Mouse (Mus musculus) intestine, embryonic 15.5 days (tissue): Measurements from ENCODE around the gene Uba52. TPM values are rescaled to one million over a fixed set of nuclear protein-coding genes. Genes with fewer than 3 reads are reported as not detected.

ENCODE experiments used
- ATAC-seq: fragments of 200-750 bp; cut with Nextera tagmentation; 2 replicates; pipeline ENCODE4 v1.8.0; 2017; ENCODE audit warnings: moderate TSS enrichment, moderate library complexity
- H3K27ac ChIP-seq: fragments of 300-500 bp; sonication (generic); 2 replicates; pipeline ENCODE4 v1.5.1; 2015; ENCODE audit warnings: mild to moderate bottlenecking, inconsistent platforms
- H3K27me3 ChIP-seq: fragments of 300-500 bp; sonication (generic); replicated peaks from 2 replicates; pipeline ENCODE4 v1.6.1; 2015; ENCODE audit warnings: inconsistent platforms
- H3K36me3 ChIP-seq: fragments of 300-500 bp; sonication (generic); 2 replicates; pipeline ENCODE4 v1.6.1; 2015; ENCODE audit warnings: inconsistent platforms
- H3K4me1 ChIP-seq: fragments of 300-500 bp; sonication (generic); replicated peaks from 2 replicates; pipeline ENCODE4 v1.6.1; 2015; ENCODE audit warnings: inconsistent platforms
- H3K4me2 ChIP-seq: fragments of 300-500 bp; sonication (generic); replicated peaks from 2 replicates; pipeline ENCODE4 v1.6.1; 2015; ENCODE audit warnings: mild to moderate bottlenecking, inconsistent platforms
- H3K4me3 ChIP-seq: fragments of 300-500 bp; sonication (generic); replicated peaks from 2 replicates; pipeline ENCODE4 v1.5.1; 2015; ENCODE audit warnings: inconsistent platforms
- H3K9ac ChIP-seq: fragments of 300-500 bp; sonication (generic); 2 replicates; pipeline ENCODE4 v1.6.1; 2015; ENCODE audit warnings: inconsistent platforms
- H3K9me3 ChIP-seq: fragments of 300-500 bp; sonication (generic); 2 replicates; pipeline ENCODE4 v1.6.1; 2016; ENCODE audit warnings: inconsistent platforms
- WGBS: fragments of 180-500 bp; shearing (Covaris S2); methylation state at CpG from one replicate; pipeline ENCODE4 v1.1.7; 2015; 5-methylcytosine and 5-hydroxymethylcytosine counted together
- polyA plus RNA-seq: library from polyadenylated mRNA; unstranded; fragments of >200 nt; fragmentation: Nextera tagmentation; extraction: Ambion mirVana; gene quantifications from 2 replicates; pipeline ENCODE4 v1.2.1, GENCODE M21; 2015

Gene Uba52
- polyA plus RNA-seq, 1 experiment from 2014 or later: 992 TPM

DNA sequence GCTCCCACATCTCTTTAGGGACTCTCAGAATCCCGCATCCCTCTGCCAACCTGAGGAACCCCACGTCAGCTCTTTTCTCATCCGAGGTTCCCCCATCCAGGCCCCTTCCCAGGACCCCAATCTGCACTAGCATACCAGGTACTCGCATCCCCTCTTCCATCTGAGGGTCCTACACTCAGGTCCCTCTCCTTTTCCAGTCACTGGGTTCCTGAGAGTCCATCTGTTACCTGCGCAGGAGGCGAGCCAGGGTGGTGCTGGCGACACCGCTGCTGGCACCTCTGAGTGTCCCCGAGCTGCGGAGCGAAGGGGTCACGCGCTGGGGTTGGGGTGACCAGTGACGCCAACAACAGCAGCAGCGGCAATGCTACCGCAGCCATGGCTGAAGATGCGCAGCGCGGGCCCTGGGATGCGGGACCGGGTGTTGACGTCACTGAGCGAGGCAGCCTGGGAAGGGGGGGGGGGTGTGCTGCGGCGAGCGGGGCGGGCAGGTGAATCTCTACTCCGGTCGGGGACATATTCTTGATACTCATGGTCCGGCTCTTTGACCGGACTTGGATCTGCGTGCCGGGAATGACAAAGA, 23.6 kb downstream of the Uba52 start, which contains the start of gene Tmem59l:
Tmem59l (minus strand) TSS at position 418 of the 580 bp plus-strand sequence.
- WGBS: 6% methylated on average over 33 of the region's 33 CpGs
- no peak for ATAC-seq
- Histone ChIP-seq H3K27ac (no peak within 1 kb of the TSS), H3K27me3 (peaks cover 81% of the 10 kb centered on the region), H3K9me3 (no peaks in the 10 kb centered on the region), H3K36me3 (no peaks in the 10 kb centered on the region), H3K4me2 (peak within 1 kb of the TSS; percentile 58), H3K4me1 (peaks cover 29% of the 10 kb centered on the region), H3K4me3 (peak within 1 kb of the TSS; percentile 21), H3K9ac (no peak within 1 kb of the TSS)

DNA sequence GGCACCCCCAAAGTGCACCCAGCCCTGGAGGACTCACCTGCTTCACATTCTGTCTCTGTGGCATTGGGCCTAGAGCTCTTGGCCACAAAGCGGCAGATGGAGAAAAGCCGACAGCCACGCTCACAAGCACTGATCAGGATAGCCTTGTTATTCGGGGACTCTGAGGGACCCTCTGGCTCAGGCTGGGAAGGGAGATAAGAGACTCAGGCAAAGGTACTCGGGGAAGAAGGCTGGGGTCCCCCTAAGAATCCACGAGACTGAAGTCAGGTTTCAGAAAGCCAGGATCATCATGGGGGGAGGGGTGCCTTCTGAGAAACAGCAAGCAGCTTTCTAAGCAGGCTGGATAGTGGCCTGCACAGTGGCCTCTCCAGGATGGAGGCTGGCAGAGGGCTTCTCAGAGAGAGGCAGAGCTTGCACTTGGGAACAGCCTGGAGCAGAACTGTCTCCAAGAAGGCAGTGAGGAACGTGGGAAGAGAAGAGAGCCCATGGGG, 24.4 kb downstream of the Uba52 start:
- WGBS: 62% methylated on average over 7 of the region's 7 CpGs
- ATAC-seq: no peak
- H3K9ac ChIP-seq: no peak overlapping the region
- H3K4me3 ChIP-seq: no peak overlapping the region
- no peaks in the 10 kb centered on the region for H3K9me3 ChIP-seq
- no peaks in the 10 kb centered on the region for H3K36me3 ChIP-seq
- H3K27ac ChIP-seq: no peak overlapping the region
- peaks cover 75% of the 10 kb centered on the region for H3K27me3 ChIP-seq
- peaks cover 27% of the 10 kb centered on the region for H3K4me1 ChIP-seq
- H3K4me2 ChIP-seq: no peak overlapping the region; the same call in 1 of the 2 replicates

- H3K4me1 ChIP-seq: 0 out of 2 replicates have a peak, but pooled peaks cover 5% of the 10 kb centered on the region
- no peak overlapping the region for H3K9ac ChIP-seq
- no peak overlapping the region for H3K4me3 ChIP-seq
- H3K27ac ChIP-seq: no peak overlapping the region
- 53% methylated on average over 2 of the region's 2 CpGs for WGBS
- peaks cover 42% of the 10 kb centered on the region for H3K27me3 ChIP-seq
- ATAC-seq: no peak
- H3K9me3 ChIP-seq: no peaks in the 10 kb centered on the region
- no peak overlapping the region for H3K4me2 ChIP-seq
- H3K36me3 ChIP-seq: no peaks in the 10 kb centered on the region
Observed at GRCm38 (mm10) chr8:70482943-70483342, 27.7 kb downstream of the Uba52 start.

- 0 out of 2 replicates have a peak, but pooled peaks cover 10% of the 10 kb centered on the region for H3K4me1 ChIP-seq
- H3K9me3 ChIP-seq: no peaks in the 10 kb centered on the region
- WGBS: 74% methylated on average over 3 of the region's 3 CpGs
- H3K9ac ChIP-seq: no peak overlapping the region
- no peaks in the 10 kb centered on the region for H3K36me3 ChIP-seq
- ATAC-seq: no peak
- H3K4me2 ChIP-seq: no peak overlapping the region
- H3K27ac ChIP-seq: no peak overlapping the region
- peaks cover 35% of the 10 kb centered on the region for H3K27me3 ChIP-seq
- no peak overlapping the region for H3K4me3 ChIP-seq
Observed at GRCm38 (mm10) chr8:70481908-70482307, 28.7 kb downstream of the Uba52 start.

DNA sequence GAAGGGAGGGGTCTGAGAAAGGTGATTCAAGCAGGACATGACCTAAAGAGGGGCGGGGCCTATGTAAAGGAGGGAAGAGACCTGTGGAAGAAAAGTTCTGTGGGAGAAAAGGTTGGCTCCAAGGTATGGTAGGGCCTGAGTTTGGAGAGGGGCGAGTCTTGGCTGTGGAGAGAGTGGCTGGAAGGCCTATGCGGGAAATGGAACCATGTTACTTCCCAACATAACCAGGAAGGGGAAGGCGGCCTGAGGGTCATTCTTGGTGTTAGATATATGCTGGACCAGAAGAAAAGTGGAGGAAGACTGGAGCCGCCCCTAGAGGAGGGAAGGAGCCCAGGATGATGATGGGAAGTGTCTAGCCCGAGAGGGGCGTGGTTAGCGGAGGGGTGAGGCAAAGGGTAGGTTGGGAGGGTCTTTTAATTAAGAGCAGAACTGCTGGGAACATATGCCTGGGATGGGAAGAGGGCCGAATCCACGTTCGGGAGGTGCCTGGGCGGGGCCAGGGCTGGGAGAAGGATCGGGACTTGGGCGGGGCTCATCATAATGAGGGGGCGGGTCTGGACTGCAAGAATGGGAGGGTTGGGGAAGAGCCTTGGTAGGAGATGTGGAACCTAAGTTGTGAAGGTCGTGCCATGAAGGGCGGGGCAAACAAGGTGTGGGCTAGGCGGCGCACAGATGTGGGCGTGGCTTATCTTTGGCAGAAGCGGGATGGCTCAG, 33.2 kb downstream of the Uba52 start:
- H3K27ac ChIP-seq: peak overlapping the region; percentile 37
- WGBS: 3% methylated on average over 21 of the region's 21 CpGs
- peaks cover 3% of the 10 kb centered on the region; the same call in 1 of the 2 replicates for H3K27me3 ChIP-seq
- peaks cover 15% of the 10 kb centered on the region; the same call in 1 of the 2 replicates for H3K4me1 ChIP-seq
- no peaks in the 10 kb centered on the region for H3K9me3 ChIP-seq
- peak overlapping the region; percentile 88 for H3K4me2 ChIP-seq
- H3K36me3 ChIP-seq: no peaks in the 10 kb centered on the region
- H3K9ac ChIP-seq: no peak overlapping the region
- peak; percentile 68 for ATAC-seq
- H3K4me3 ChIP-seq: peak overlapping the region; percentile 59

- WGBS: under 1% methylated on average over 53 of the region's 53 CpGs
- Histone ChIP-seq H3K9ac (peak within 1 kb of the TSS; percentile 93), H3K4me3 (peak within 1 kb of the TSS; percentile 59), H3K36me3 (no peaks in the 10 kb centered on the region), H3K4me2 (peak within 1 kb of the TSS; percentile 88), H3K4me1 (peaks cover 15% of the 10 kb centered on the region; the same call in 1 of the 2 replicates), H3K27me3 (no peaks in the 10 kb centered on the region), H3K9me3 (no peaks in the 10 kb centered on the region), H3K27ac (peak within 1 kb of the TSS; percentile 37)
- ATAC-seq: peak; percentile 94
Observed at GRCm38 (mm10) chr8:70476333-70477268, 34.0 kb downstream of the Uba52 start, which contains the start of gene Klhl26. Klhl26 (minus strand) TSS chr8:70476968.

DNA sequence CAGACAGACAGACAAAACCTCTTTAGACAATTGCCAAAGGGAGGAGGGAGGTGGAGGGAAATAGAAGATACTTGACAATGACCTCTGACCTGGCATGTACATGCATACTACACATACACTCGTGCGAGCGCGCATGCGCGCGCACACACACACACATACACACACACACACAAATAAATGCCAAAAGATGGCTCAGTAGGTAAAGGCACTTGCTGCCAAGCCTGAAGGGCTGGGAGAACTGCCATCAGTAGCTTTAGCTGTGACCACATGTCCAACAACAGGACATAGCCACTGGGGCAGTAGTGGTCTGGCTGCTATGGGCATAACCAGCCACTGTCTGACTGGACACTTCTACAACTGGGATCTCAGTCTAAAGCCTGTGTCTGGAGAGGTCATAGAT, 38.7 kb downstream of the Uba52 start:
- WGBS: 95% methylated on average over 7 of the region's 7 CpGs
- no peak overlapping the region for H3K9ac ChIP-seq

DNA sequence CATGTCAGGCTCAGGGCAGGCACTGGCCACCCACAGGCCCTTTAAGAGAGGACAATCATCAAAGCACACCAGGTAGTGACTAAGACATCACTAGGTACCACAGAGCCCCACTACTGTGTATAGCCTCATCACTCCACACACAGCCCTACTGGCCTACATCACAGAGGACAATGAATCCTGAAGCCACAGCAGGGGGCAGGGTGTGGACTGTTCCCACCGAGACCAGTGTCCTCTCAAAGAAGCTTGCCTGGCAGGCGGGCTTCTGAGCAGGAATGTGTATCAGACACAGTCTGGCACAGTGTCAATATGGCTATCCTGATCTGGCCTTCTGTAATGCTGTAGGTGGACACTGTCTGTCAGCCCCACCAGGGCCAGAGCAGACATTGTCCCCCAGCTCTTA, 40.7 kb downstream of the Uba52 start:
- ATAC-seq: peak; percentile 31
- H3K36me3 ChIP-seq: no peaks in the 10 kb centered on the region

More for the DNA sequence above, 38.7 kb downstream of the Uba52 start:
- no peak overlapping the region for H3K4me3 ChIP-seq
- no peak overlapping the region for H3K27ac ChIP-seq
- no peak overlapping the region for H3K4me2 ChIP-seq
- ATAC-seq: no peak
- H3K36me3 ChIP-seq: no peaks in the 10 kb centered on the region
- H3K27me3 ChIP-seq: no peaks in the 10 kb centered on the region
- H3K4me1 ChIP-seq: peaks cover 24% of the 10 kb centered on the region
- H3K9me3 ChIP-seq: no peaks in the 10 kb centered on the region

GRCm38 (mm10) chr8:70469295-70469916, 41.2 kb downstream of the Uba52 start:
- Histone ChIP-seq H3K9me3 (no peaks in the 10 kb centered on the region), H3K9ac (no peak overlapping the region), H3K4me1 (peaks cover 19% of the 10 kb centered on the region; the same call in 1 of the 2 replicates), H3K27me3 (no peaks in the 10 kb centered on the region), H3K4me2 (0 out of 2 replicates have a peak overlapping the region, but pooled peaks have one; percentile 11), H3K27ac (no peak overlapping the region), H3K4me3 (no peak overlapping the region), H3K36me3 (no peaks in the 10 kb centered on the region)
- WGBS: 40% methylated on average over 10 of the region's 10 CpGs
- peak; percentile 75 for ATAC-seq

More for the DNA sequence above, 40.7 kb downstream of the Uba52 start:
- Histone ChIP-seq H3K9ac (0 out of 2 replicates have a peak overlapping the region, but pooled peaks have one; percentile 8), H3K4me1 (peaks cover 19% of the 10 kb centered on the region; the same call in 1 of the 2 replicates), H3K4me2 (0 out of 2 replicates have a peak overlapping the region, but pooled peaks have one; percentile 11), H3K27me3 (no peaks in the 10 kb centered on the region), H3K4me3 (no peak overlapping the region), H3K9me3 (no peaks in the 10 kb centered on the region), H3K27ac (no peak overlapping the region)
- 62% methylated on average over 2 of the region's 2 CpGs for WGBS

- 90% methylated on average over 4 of the region's 4 CpGs for WGBS
Observed at GRCm38 (mm10) chr8:70468733-70469132, 41.9 kb downstream of the Uba52 start.

DNA sequence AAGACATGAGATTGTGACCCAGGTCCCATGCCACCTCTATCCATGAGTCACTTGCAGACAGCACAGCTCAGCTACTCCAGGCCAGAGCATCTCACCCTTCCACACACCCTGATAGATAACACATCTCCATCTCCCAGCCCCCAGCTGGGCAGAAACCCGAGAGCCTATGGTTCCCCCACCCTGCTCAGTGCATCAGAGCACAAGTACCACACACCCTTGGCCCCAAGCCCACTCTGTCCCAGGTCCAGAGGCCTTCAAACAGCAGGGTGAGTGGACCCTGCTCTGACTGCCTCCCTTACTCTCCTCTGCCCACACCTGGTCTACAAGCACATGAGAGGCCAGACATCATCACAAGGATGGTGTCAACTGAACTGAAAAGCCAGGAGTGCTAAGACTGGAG, 42.7 kb downstream of the Uba52 start:
- Histone ChIP-seq H3K4me1 (peaks cover 19% of the 10 kb centered on the region; the same call in 1 of the 2 replicates), H3K9me3 (no peaks in the 10 kb centered on the region), H3K9ac (no peak overlapping the region), H3K27ac (no peak overlapping the region), H3K27me3 (no peaks in the 10 kb centered on the region), H3K36me3 (no peaks in the 10 kb centered on the region; the same call in 1 of the 2 replicates), H3K4me3 (no peak overlapping the region), H3K4me2 (no peak overlapping the region)
- ATAC-seq: no peak
- WGBS: 76% methylated on average over 1 of the region's 1 CpGs

More at GRCm38 (mm10) chr8:70468733-70469132, 41.9 kb downstream of the Uba52 start:
- ATAC-seq: peak; percentile 4; the same call in 1 of the 2 replicates
- Histone ChIP-seq H3K9me3 (no peaks in the 10 kb centered on the region), H3K27me3 (no peaks in the 10 kb centered on the region), H3K27ac (no peak overlapping the region), H3K4me1 (peaks cover 19% of the 10 kb centered on the region; the same call in 1 of the 2 replicates), H3K9ac (no peak overlapping the region), H3K36me3 (no peaks in the 10 kb centered on the region), H3K4me3 (no peak overlapping the region), H3K4me2 (no peak overlapping the region)
